Mouse (Mus musculus) intestine, embryonic 15.5 days (tissue): ENCODE results near the gene Sh3pxd2a. TPM values are rescaled to one million over a fixed set of nuclear protein-coding genes. Genes with fewer than 3 reads are reported as not detected.

Source experiments
- ATAC-seq: fragments of 200-750 bp; cut with Nextera tagmentation; 2 replicates; pipeline ENCODE4 v1.8.0; 2017; ENCODE audit warnings: moderate TSS enrichment, moderate library complexity
- H3K27ac ChIP-seq: fragments of 300-500 bp; sonication (generic); 2 replicates; pipeline ENCODE4 v1.5.1; 2015; ENCODE audit warnings: mild to moderate bottlenecking, inconsistent platforms
- H3K27me3 ChIP-seq: fragments of 300-500 bp; sonication (generic); replicated peaks from 2 replicates; pipeline ENCODE4 v1.6.1; 2015; ENCODE audit warnings: inconsistent platforms
- H3K36me3 ChIP-seq: fragments of 300-500 bp; sonication (generic); 2 replicates; pipeline ENCODE4 v1.6.1; 2015; ENCODE audit warnings: inconsistent platforms
- H3K4me1 ChIP-seq: fragments of 300-500 bp; sonication (generic); replicated peaks from 2 replicates; pipeline ENCODE4 v1.6.1; 2015; ENCODE audit warnings: inconsistent platforms
- H3K4me2 ChIP-seq: fragments of 300-500 bp; sonication (generic); replicated peaks from 2 replicates; pipeline ENCODE4 v1.6.1; 2015; ENCODE audit warnings: mild to moderate bottlenecking, inconsistent platforms
- H3K4me3 ChIP-seq: fragments of 300-500 bp; sonication (generic); replicated peaks from 2 replicates; pipeline ENCODE4 v1.5.1; 2015; ENCODE audit warnings: inconsistent platforms
- H3K9ac ChIP-seq: fragments of 300-500 bp; sonication (generic); 2 replicates; pipeline ENCODE4 v1.6.1; 2015; ENCODE audit warnings: inconsistent platforms
- H3K9me3 ChIP-seq: fragments of 300-500 bp; sonication (generic); 2 replicates; pipeline ENCODE4 v1.6.1; 2016; ENCODE audit warnings: inconsistent platforms
- WGBS: fragments of 180-500 bp; shearing (Covaris S2); methylation state at CpG from one replicate; pipeline ENCODE4 v1.1.7; 2015; 5-methylcytosine and 5-hydroxymethylcytosine counted together
- polyA plus RNA-seq: library from polyadenylated mRNA; unstranded; fragments of >200 nt; fragmentation: Nextera tagmentation; extraction: Ambion mirVana; gene quantifications from 2 replicates; pipeline ENCODE4 v1.2.1, GENCODE M21; 2015

Gene Sh3pxd2a
- polyA plus RNA-seq, 1 experiment from 2014 or later, result 5.0 TPM

- no peak overlapping the region for H3K27ac ChIP-seq
- no peak overlapping the region for H3K9ac ChIP-seq
- peaks cover 28% of the 10 kb centered on the region for H3K4me1 ChIP-seq
- ATAC-seq, result no peak
- H3K4me3 ChIP-seq, result no peak overlapping the region
- H3K4me2 ChIP-seq, result no peak overlapping the region
- H3K36me3 ChIP-seq, result no peaks in the 10 kb centered on the region
- H3K9me3 ChIP-seq, result no peaks in the 10 kb centered on the region
- no peaks in the 10 kb centered on the region for H3K27me3 ChIP-seq
Measured at GRCm38 (mm10) chr19:47409142-47409541, 55.1 kb downstream of the Sh3pxd2a start.

DNA sequence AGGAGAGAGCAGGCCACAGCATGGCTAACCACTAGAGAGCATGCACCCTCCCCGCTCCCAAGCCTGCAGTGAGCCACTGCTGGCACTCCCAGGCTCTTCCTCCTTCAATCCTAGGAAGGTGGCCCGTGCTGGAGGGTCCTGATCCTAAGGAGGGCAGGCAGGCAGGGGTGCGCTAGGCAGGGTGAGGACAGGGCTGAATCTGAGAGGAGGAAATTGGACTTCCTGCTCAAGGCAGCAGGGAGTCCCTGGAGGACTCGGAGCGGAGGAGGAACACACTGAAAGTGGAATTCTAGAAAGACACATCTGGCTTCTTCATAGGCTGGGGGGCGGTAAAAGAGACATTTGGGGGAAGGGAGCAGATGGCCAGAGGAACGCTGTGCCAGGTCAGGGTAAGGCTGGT lies 55.5 kb downstream of the Sh3pxd2a start:
- H3K4me3 ChIP-seq, result no peak overlapping the region
- peaks cover 29% of the 10 kb centered on the region for H3K4me1 ChIP-seq
- ATAC-seq, result no peak
- H3K27ac ChIP-seq, result no peak overlapping the region
- 65% methylated on average over 7 of the region's 7 CpGs for WGBS
- H3K27me3 ChIP-seq, result no peaks in the 10 kb centered on the region
- H3K9me3 ChIP-seq, result no peaks in the 10 kb centered on the region
- no peak overlapping the region for H3K9ac ChIP-seq
- no peak overlapping the region for H3K4me2 ChIP-seq
- no peaks in the 10 kb centered on the region for H3K36me3 ChIP-seq

DNA sequence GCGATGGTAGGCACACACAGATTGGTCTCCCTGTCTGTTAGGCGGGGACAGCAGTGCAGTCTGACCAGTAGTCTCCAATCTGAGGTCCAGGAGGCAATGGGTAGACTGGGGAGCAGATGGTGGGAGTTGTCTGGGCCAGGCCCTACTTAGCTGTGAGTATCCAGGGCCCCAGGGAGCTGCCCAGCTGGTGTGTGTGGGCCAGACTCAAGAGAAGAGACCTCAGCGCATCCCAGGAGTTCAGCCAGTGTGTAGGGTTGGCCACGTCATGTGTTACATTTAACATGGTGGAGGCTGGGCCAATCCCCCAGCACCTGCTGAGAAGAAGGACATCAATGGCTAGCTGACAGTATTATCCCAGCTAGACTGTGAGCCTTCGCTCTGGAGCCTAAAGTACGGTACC lies 56.9 kb downstream of the Sh3pxd2a start:
- Histone ChIP-seq H3K4me2 (no peak overlapping the region), H3K36me3 (no peaks in the 10 kb centered on the region), H3K4me3 (no peak overlapping the region), H3K27me3 (no peaks in the 10 kb centered on the region), H3K9ac (no peak overlapping the region), H3K4me1 (peaks cover 30% of the 10 kb centered on the region), H3K27ac (no peak overlapping the region), H3K9me3 (no peaks in the 10 kb centered on the region)
- ATAC-seq, result no peak
- 88% methylated on average over 6 of the region's 6 CpGs for WGBS

- no peaks in the 10 kb centered on the region for H3K9me3 ChIP-seq
- H3K36me3 ChIP-seq, result no peaks in the 10 kb centered on the region
- H3K4me3 ChIP-seq, result no peak overlapping the region
- H3K27ac ChIP-seq, result no peak overlapping the region
- H3K4me2 ChIP-seq, result no peak overlapping the region
- WGBS, result 59% methylated on average over 6 of the region's 6 CpGs
- no peak overlapping the region for H3K9ac ChIP-seq
- ATAC-seq, result no peak
- peaks cover 33% of the 10 kb centered on the region for H3K4me1 ChIP-seq
- no peaks in the 10 kb centered on the region for H3K27me3 ChIP-seq
Measured at GRCm38 (mm10) chr19:47406524-47406923, 57.7 kb downstream of the Sh3pxd2a start.

DNA sequence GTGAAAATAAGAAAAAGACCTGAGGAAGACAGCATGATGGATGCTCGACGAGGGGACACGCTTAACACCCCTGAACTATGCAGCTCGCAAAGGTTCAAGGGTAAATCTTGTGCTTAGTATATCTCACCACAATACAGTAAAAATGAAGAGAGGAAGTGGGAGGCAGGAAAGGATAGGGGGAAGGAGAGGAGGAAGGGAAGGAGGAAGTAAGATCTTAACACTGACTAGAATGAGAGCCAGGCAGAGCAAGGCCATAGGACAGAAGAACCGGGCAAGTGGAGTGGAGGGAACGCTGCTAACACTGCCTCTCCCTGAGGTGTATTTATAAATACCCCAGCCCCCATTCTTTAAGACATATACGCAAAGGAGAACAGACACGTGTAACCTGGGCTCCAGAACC lies 58.7 kb downstream of the Sh3pxd2a start:
- Histone ChIP-seq H3K9ac (no peak overlapping the region), H3K4me1 (peaks cover 38% of the 10 kb centered on the region), H3K27ac (no peak overlapping the region), H3K4me2 (no peak overlapping the region), H3K9me3 (no peaks in the 10 kb centered on the region), H3K36me3 (no peaks in the 10 kb centered on the region), H3K27me3 (no peaks in the 10 kb centered on the region), H3K4me3 (no peak overlapping the region)
- 77% methylated on average over 8 of the region's 8 CpGs for WGBS
- ATAC-seq, result no peak

DNA sequence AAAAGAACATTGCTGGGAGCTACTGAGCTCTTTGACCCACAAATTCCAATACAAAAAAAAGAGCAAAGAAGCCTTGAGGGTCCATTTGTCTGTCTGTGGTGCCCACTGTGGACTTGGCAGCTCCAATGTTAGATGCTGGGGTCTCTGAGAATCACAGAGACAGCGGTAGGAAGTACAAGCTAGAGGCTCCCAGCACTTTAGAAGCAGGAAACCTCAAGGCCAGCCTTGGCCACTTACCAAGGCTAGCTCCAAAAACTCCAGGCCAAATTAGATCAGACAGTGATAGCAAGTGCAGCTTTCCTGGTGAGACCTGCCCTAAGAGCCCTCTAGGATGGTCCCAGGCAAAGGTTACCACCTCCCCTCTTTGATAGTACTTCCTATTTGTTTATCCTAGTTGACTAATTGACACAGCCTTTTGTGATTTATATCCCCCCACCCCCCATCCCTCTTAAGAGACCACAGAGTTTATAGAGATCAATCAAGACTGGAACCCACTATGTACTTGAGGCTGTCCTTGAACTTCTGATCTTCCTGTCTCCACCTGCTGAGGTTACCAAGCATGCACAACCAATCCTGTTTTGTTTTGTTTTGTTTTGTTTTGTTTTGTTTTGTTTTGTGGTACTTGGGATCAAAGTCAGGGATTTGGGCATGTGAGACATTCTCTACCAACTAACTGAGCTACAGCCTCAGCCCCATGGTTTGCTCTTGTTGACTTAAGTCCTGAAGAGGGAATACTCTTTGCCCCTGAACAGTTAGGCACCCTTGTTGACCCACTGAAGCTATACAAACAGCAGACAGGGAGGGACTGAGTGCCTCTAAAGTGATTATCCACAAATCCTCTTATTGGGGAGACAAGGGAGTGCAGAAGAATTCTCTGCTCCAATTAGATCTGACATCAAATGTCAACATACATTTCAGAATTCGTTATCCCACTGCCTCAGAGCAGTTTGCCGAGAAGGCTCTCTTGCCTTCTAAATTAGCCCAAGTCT lies 60.5 kb downstream of the Sh3pxd2a start:
- Histone ChIP-seq H3K4me1 (peaks cover 40% of the 10 kb centered on the region), H3K9ac (no peak overlapping the region), H3K27ac (peak overlapping the region; percentile 95), H3K4me2 (peak overlapping the region; percentile 45), H3K36me3 (no peaks in the 10 kb centered on the region), H3K9me3 (no peaks in the 10 kb centered on the region), H3K27me3 (no peaks in the 10 kb centered on the region), H3K4me3 (no peak overlapping the region)
- peak; percentile 10 for ATAC-seq
- WGBS, result 57% methylated on average over 3 of the region's 3 CpGs

- Histone ChIP-seq H3K4me3 (no peak overlapping the region), H3K9me3 (no peaks in the 10 kb centered on the region), H3K27me3 (no peaks in the 10 kb centered on the region), H3K4me2 (peak overlapping the region; percentile 45), H3K4me1 (peaks cover 41% of the 10 kb centered on the region), H3K27ac (peak overlapping the region; percentile 95), H3K36me3 (no peaks in the 10 kb centered on the region), H3K9ac (peak overlapping the region; percentile 2; the same call in 1 of the 2 replicates)
- ATAC-seq, result peak; percentile 97
- 9% methylated on average over 6 of the region's 6 CpGs for WGBS
Measured at GRCm38 (mm10) chr19:47402976-47403375, 61.2 kb downstream of the Sh3pxd2a start.

GRCm38 (mm10) chr19:47402544-47402943 lies 61.7 kb downstream of the Sh3pxd2a start:
- H3K4me2 ChIP-seq, result peak overlapping the region; percentile 45
- ATAC-seq, result peak; percentile 46
- WGBS, result 48% methylated on average over 4 of the region's 4 CpGs

GRCm38 (mm10) chr19:47399709-47400108 lies 64.5 kb downstream of the Sh3pxd2a start:
- H3K9ac ChIP-seq, result no peak overlapping the region
- H3K27ac ChIP-seq, result no peak overlapping the region
- no peak overlapping the region for H3K4me3 ChIP-seq
- peaks cover 36% of the 10 kb centered on the region for H3K4me1 ChIP-seq
- ATAC-seq, result no peak
- H3K36me3 ChIP-seq, result no peaks in the 10 kb centered on the region
- no peaks in the 10 kb centered on the region for H3K27me3 ChIP-seq
- 61% methylated on average over 4 of the region's 4 CpGs for WGBS
- no peak overlapping the region for H3K4me2 ChIP-seq
- no peaks in the 10 kb centered on the region for H3K9me3 ChIP-seq

More at GRCm38 (mm10) chr19:47402544-47402943, 61.7 kb downstream of the Sh3pxd2a start:
- H3K9me3 ChIP-seq, result no peaks in the 10 kb centered on the region
- peak overlapping the region; percentile 95 for H3K27ac ChIP-seq
- peaks cover 41% of the 10 kb centered on the region for H3K4me1 ChIP-seq
- H3K9ac ChIP-seq, result peak overlapping the region; percentile 2; the same call in 1 of the 2 replicates
- H3K27me3 ChIP-seq, result no peaks in the 10 kb centered on the region
- H3K4me3 ChIP-seq, result no peak overlapping the region
- no peaks in the 10 kb centered on the region for H3K36me3 ChIP-seq

- no peaks in the 10 kb centered on the region for H3K27me3 ChIP-seq
- H3K9me3 ChIP-seq, result no peaks in the 10 kb centered on the region
- H3K4me1 ChIP-seq, result peaks cover 35% of the 10 kb centered on the region
- no peak overlapping the region for H3K4me3 ChIP-seq
- H3K9ac ChIP-seq, result no peak overlapping the region
- 92% methylated on average over 11 of the region's 11 CpGs for WGBS
- no peaks in the 10 kb centered on the region for H3K36me3 ChIP-seq
- H3K4me2 ChIP-seq, result no peak overlapping the region
- no peak for ATAC-seq
- H3K27ac ChIP-seq, result no peak overlapping the region
Measured at GRCm38 (mm10) chr19:47399029-47399428, 65.2 kb downstream of the Sh3pxd2a start.

DNA sequence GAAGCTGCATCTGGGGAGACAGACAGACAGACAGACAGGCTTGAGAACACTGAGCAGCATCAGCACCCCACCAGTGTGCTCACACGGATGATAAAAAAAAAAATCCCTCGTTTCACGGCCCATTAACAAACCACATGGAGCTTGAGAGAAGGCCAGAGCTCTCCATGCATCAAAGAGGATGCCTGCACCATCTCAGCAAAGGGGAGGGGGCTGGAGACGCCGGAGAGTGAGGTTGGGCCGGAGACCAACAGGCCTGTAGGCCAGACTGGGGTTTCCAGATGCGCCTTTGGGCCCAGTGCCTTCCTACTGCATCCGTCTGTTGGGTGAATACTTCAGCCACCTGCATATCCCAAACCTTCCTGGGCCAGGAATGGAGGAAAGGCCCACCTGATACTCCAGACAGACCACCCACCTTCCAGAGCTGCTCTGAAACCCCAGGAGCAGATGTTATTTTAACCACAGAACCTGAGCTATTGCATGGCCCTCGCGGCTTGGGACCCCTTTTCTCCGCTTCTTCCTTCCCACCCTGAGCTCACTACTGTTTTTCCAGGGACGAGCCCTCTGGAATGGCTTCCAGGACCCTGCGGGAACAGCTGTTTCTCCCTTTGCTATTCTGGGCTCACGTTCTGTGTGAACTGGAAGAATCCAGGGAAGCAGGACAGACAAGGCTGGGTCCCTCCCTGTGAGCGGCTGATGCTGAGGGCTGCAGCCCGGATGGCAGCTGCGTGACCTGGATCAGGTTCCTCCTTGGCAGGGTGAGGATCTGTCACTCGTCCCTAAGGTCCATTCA lies 66.1 kb downstream of the Sh3pxd2a start:
- Histone ChIP-seq H3K9me3 (no peaks in the 10 kb centered on the region), H3K36me3 (no peaks in the 10 kb centered on the region), H3K4me3 (no peak overlapping the region), H3K4me2 (no peak overlapping the region), H3K27ac (0 out of 2 replicates have a peak overlapping the region, but pooled peaks have one; percentile 41), H3K4me1 (peaks cover 29% of the 10 kb centered on the region), H3K27me3 (no peaks in the 10 kb centered on the region), H3K9ac (no peak overlapping the region)
- no peak for ATAC-seq
- 56% methylated on average over 18 of the region's 18 CpGs for WGBS

DNA sequence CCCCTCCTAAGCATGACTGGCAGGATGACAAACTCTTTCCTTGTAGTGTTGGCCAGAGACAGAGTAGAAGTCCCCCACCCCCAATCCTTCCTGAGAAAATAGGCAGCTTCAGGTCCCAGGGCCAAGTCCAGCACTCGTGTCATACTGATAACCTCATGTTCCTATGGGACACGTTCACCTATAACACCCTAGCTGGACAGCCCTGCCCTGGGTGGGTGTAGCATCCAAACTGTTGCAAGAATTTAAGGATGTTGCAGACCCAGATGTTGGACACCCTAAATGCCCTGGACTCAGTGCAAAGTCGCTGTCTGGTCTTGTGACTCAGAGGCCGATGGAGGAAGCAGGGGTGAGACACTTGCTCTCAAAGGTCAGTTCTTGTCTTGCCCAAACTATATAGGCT lies 68.9 kb downstream of the Sh3pxd2a start:
- no peak overlapping the region for H3K27ac ChIP-seq
- no peaks in the 10 kb centered on the region for H3K27me3 ChIP-seq
- no peaks in the 10 kb centered on the region for H3K9me3 ChIP-seq
- H3K36me3 ChIP-seq, result no peaks in the 10 kb centered on the region
- ATAC-seq, result no peak
- H3K4me1 ChIP-seq, result peaks cover 7% of the 10 kb centered on the region
- no peak overlapping the region for H3K9ac ChIP-seq
- 80% methylated on average over 4 of the region's 4 CpGs for WGBS
- no peak overlapping the region for H3K4me2 ChIP-seq
- H3K4me3 ChIP-seq, result no peak overlapping the region
